Mouse (Mus musculus) lung, postnatal 36 days (tissue): ENCODE measurements around the gene Atcay.
"Not testable (repeated sequence)": the region's sequence is repeated elsewhere in the genome, so short reads cannot be mapped to it uniquely, and the experiment has no call there.

Experiments used
- DNase-seq: peaks from one replicate; pipeline ENCODE4 v3.0.0; 2022; ENCODE audit warnings: mixed read lengths

Atcay gene

DNA sequence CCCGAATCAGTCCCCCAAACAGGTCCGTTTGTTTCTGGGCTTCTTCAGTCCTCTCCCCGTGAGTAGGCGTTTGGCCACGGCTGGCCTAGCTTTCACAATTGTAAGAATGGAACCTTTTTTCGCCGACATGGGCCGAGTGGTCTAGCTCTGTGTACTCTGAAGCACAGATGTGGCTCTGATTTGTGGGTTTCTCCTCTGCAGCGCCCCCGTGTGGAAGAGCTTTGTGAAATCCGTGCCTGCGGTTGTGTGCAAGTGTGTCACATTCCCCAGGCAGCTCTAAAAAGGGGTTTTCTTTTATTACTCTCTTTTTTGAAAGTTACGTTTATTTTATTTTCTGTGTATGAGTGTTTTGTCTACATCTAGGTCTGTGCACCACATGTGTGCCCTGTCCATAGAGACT is 10.2 kb upstream of the Atcay start:
- peak; percentile 75 for DNase-seq

GRCm38 (mm10) chr10:81238618-81239017 is 8.0 kb upstream of the Atcay start:
- no peak for DNase-seq

GRCm38 (mm10) chr10:81236471-81237268 is 6.0 kb upstream of the Atcay start:
- DNase-seq, result no peak

GRCm38 (mm10) chr10:81234206-81234605 is 3.6 kb upstream of the Atcay start:
- DNase-seq, result no peak

DNA sequence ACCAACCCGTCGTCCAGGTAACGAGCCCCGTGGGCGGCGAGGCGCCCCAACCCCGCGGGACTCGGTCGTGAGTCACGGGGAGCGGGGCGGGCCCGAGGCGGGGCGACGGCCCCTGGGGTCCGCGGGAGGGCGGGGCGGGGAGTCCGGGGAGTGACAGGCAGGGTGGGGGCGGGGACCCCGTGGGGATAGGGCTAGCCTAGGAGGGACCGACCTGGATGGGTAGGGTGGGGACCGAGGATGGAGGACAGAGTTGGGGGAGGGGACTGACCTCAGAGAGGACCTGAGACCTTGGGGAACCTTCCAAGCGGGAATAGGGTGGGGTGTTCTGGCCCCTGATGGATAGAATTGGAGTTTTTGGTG is 2.6 kb upstream of the Atcay start:
- no peak for DNase-seq

DNA sequence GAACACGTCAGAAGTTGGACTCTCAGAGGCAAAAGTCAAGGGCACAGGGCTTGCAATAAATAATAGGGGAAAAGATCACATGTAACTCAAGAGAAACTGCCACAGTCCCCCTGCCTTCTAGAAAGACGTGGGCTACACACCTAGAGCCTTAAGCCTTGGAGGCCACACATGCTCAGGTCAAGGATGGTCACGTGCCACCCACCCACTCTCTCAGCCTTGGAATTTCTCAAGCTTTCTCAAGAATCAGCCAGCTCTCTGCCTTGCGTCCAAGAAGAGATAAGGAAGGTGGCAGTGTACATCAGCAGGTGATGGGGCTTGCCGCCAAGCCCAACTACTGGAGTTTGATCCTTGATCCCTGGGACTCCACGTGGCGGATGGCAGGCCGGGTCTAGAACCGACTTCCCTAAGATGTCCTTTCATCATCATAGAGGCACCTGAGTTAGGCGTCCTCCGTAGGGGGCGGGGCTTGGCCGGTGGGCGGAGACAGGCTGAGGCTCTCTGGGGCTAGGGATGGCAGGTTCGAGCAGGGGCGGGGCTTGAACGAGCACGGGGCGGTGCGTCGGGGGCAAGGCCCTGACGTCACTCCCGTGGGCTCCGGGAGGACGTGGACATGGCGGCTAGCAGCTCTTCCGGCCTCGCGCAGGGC is 2.1 kb upstream of the Atcay start, which contains the start of gene Zfr2:
TSS of gene Zfr2 (plus strand) at position 576 of the 646 bp plus-strand sequence.
- DNase-seq, result peak; percentile 94

- DNase-seq, result no peak
These were observed 803 bp upstream of the Atcay start for GRCm38 (mm10) chr10:81231436-81231835.

DNA sequence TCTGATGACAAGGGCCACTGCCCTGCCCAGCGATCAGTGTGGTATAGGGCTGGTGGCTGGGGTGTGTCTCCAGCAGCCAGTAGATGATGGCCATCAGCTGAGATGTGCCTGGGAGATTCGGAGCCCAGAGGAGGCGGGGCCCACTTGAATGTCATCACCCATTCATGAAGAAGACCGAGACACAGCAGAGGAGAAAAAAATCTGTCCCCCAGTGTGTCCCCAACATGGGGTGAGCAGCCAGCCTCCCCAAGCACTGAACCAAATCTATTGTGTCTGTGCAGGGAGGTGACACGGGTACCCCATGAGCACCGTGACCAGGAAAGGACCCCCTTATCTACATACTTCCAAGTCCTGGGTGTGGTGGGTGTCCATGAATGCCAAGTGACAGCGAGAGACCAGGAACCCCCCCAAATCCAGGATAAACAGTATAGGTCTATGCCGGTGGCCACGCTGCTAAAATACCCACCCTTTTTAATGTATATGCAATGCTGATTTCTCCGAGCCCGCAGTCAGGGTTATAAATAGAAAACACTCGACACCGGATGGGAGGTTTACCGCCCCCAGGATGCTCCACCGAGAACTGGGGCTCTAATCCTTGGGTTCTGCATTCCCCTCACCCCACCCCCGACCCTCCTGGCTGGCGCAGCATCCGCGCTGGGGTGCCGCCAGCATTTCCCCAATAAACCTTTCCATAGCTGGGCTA is 747 bp downstream of the Atcay start:
- no peak for DNase-seq

- DNase-seq, result not testable (repeated sequence)
These were observed 6.9 kb downstream of the Atcay start for GRCm38 (mm10) chr10:81223731-81224130.

- peak; percentile 30 for DNase-seq
These were observed 9.1 kb downstream of the Atcay start for GRCm38 (mm10) chr10:81221402-81222015.

DNA sequence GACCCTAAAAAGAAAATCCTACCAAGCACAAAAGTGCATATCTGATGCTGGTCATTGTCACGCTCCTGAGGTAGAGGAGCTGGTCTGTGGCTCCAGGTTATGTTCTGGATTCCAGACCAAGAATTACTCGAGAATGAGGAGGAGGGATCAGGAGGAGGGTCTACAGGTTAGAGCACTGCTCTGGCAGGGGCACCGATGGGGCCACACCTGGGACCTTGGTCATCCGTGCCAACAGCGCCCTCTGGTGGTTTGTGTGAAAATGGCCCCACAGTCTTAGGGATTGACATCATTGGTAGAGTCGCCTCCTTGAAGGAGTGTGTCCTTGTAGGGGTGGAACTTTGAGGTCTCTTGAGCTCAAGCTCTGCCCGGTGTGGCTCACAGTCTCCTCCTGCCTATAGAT is 12.7 kb downstream of the Atcay start:
- DNase-seq, result peak; percentile 85

- DNase-seq, result peak; percentile 54
These were observed 13.4 kb downstream of the Atcay start for GRCm38 (mm10) chr10:81217267-81217666.

DNA sequence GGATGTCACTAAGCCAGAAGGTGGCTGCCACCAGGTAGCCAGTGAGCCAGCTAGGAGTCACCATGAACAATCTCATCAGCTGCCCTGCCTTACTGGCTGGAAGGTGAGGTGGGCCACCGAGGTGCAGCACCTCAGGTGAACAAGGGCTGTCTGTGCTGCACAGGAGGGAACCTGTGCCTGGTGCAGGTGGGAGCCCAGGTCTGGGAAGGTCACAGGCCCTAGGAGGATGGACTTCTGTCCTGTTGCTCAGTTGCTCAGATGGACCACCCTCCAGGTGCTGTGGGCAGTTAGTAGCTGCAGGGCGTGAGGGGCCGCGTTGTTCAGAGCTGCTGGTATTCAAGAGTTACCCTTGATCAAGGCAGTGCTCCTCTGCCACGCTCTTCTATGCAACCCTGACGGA is 13.8 kb downstream of the Atcay start:
- DNase-seq, result no peak

DNA sequence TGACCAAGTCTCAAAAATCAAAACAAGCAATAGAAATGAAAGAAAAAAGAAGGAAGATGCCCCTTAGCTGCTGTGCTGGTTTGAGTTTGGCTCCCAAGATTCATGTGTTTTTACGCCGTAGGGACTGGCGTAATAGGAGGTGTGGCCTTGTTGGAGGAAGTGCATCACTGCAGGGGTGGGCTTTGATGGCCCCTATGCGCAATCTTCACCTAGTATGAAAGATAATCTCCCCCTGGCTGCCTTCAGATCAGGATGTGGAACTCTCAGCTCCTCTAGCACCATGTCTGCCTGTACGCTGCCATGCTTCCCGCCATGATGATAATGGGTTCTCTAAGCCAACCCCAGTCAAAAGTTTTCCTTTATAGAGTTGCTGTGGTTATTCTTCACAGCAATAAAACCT is 14.4 kb downstream of the Atcay start:
- no peak for DNase-seq

- DNase-seq, result no peak
These were observed 20.5 kb downstream of the Atcay start for GRCm38 (mm10) chr10:81210154-81210553.

DNA sequence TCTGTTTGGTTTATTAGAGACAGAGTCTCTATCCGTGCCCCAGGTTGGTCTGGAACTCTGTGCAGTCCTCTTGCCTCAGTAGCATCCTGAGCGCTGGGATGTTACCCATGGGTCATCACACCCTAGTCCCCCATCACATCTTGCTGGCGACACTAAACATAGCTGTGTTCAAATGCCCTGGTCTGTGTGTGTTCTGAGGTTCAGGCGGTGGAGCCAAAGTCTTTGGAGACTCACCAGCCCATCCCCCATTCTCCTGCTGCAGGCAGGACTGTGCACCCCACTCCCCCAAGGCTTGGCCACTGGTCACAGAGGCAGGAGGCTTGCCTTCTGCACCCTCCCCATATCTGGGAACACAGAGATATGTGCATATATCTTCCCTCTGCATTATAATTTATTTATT is 26.5 kb downstream of the Atcay start:
- no peak for DNase-seq

DNA sequence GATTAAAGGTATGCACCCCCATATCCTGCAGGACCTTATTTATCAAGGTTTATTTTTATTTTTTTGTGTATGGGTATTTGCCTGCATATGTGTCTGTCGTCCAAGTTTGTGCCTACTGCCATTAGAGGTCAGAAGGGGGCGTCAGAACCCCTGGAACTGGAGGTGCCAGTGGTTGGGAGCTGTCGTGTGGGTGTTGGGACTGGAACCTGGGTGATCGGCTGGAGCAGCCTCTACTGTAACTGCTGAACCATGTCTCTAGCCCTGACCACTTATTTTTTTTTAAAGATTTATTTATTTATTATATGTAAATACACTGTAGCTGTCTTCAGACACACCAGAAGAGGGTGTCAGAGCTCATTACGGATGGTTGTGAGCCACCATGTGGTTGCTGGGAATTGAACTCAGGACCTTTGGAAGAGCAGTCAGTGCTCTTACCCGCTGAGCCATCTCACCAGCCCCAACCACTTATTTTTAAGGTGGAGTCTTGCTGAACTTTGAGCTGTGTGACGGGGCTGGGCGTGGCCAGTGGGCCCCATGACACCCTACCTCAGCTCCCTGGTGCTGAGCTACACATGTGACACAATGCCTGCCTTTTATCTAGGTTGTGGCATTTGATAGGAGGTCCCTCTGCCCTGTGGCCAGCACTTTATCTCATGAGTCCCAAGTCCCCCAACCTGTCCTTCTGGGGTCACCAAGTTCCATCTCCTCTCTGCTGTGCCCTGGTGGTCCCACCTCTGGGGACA is 27.5 kb downstream of the Atcay start:
- no peak for DNase-seq

DNA sequence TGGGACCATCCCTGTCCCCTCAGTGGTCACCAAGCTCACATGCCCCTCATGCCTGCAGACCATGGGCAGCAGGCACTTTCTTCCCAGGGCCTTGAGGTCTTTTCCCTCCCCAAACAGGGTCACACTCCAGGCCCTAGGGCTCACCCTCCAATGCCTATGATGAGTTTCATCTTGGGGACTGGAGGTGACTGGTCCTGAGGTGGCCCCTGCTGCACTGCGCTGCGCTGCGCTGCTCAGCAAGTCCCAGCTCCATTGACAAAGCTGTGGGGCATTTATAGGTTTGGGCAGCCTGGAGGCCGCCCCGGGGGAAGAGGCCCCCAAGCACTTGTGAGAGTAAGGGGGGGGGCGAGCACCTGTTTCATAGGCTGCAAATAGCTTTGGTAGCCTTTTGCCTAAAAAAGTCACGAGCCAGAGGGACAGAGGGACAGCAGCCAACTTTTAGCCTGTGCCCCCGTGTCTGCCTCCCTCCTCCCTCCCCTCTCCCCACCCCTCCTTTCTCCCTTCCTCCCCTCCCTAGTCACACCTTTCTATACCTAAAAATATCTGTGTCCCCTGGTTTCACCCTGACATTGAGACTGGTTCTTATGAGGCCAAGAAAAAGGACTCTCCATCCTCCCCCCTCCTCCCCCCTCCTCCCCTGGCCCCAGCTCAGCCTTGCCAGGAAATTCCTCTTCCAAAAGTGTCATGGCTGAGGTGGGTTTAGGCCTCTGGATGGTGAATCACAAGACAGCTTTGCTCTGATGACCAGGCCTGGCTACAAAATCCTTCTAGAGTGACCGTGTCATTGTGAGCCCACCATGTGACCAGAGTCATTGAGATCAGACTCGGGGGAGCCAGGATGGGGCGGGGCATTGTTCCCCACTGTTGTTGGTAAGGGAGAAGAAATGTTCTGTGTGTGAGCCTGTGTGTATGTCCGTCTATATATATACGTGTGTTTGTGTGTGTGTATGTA is 28.6 kb downstream of the Atcay start, which contains the start of gene Nmrk2:
TSS of gene Nmrk2 (minus strand) at position 245 of the 952 bp plus-strand sequence.
- DNase-seq, result no peak

DNA sequence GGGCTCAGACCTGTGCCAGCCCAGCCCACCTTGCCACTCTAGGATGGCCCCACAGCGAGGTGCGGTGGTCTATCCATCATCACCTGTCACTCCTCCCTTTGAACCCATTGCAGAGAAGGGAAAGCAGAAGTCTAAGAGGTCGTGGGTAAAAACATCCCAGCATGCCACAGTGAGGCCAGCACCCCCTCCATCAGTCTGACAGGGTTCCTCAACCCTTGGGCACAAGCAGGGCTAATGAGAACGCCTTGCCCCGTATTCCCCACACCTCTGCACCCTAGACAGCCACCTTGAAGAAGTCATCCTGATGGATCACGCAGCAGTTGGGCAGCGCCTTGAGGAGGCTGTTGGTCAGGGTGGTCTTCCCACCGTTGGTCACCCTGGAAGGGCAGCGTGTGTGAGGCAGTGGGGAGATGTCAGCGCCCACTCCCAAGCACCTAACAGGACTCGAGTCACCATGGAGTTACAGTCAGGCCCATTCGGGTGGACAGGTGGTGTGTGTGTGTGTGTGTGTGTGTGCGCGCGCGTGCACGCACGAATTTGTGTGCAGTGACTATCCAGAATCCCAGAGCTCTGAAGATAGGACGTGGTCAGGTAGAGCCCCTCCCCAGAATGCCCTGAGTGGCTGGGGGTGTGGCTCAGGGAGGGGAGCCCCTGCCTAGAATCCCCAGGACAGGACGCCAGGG is 29.9 kb downstream of the Atcay start:
- DNase-seq, result no peak

DNA sequence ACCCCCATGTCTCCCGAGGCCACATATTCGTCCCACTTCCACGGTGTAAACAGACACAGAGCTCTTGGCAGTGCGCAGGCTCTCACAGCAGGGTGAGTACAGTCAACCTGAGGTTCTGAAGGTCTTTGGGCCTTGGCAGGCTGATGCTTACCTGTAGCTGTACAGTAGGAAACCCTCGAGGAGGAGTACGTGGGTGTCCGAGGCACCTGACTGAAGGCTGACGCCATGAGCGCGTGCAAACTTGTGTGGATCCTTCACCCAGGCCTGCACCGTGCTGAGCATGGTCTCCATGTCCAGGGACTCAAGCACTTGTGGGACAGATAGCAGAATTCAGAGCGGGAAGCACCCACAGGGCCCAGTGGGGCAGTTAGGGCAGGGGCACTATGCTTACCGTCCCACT is 30.5 kb downstream of the Atcay start:
- no peak for DNase-seq

- no peak for DNase-seq
These were observed 31.6 kb downstream of the Atcay start for GRCm38 (mm10) chr10:81198990-81199389.
